Mouse (Mus musculus) adrenal gland, adult (tissue): ENCODE measurements around the gene Smurf1.

Experiments used
- DNase-seq, 2 experiments: peaks; one replicate each; pipeline ENCODE4 v3.0.0; 2022 to 2023; ENCODE audit warnings: low spot score in 1 of 2; ENCODE audit not compliant: inconsistent age in 2 of 2

Gene Smurf1

GRCm38 (mm10) chr5:144872326-144872725 lies 93.3 kb downstream of the Smurf1 start:
- DNase-seq = peak in 1 of 2 experiments; percentile 41

- DNase-seq = peak; percentile 60 to 70
Measured at GRCm38 (mm10) chr5:144871775-144872174, 93.9 kb downstream of the Smurf1 start.

GRCm38 (mm10) chr5:144870782-144871181 lies 94.9 kb downstream of the Smurf1 start:
- no peak for DNase-seq

- DNase-seq = no peak
Measured at GRCm38 (mm10) chr5:144869466-144869865, 96.2 kb downstream of the Smurf1 start.

- DNase-seq = no peak
Measured at GRCm38 (mm10) chr5:144866923-144867322, 98.7 kb downstream of the Smurf1 start.

GRCm38 (mm10) chr5:144860913-144861312 lies 104.7 kb downstream of the Smurf1 start:
- no peak for DNase-seq

GRCm38 (mm10) chr5:144859284-144859683 lies 106.4 kb downstream of the Smurf1 start:
- no peak for DNase-seq

- DNase-seq = no peak
Measured at GRCm38 (mm10) chr5:144858527-144858926, 107.1 kb downstream of the Smurf1 start.

- DNase-seq = no peak
Measured at GRCm38 (mm10) chr5:144855936-144856335, 109.7 kb downstream of the Smurf1 start.

GRCm38 (mm10) chr5:144853931-144854330 lies 111.7 kb downstream of the Smurf1 start:
- DNase-seq = no peak

GRCm38 (mm10) chr5:144851820-144852219 lies 113.8 kb downstream of the Smurf1 start:
- no peak for DNase-seq

- no peak for DNase-seq
Measured at GRCm38 (mm10) chr5:144849932-144850331, 115.7 kb downstream of the Smurf1 start.

GRCm38 (mm10) chr5:144848735-144849134 lies 116.9 kb downstream of the Smurf1 start:
- no peak for DNase-seq

- no peak for DNase-seq
Measured at GRCm38 (mm10) chr5:144845352-144845751, 120.3 kb downstream of the Smurf1 start.

- peak in 1 of 2 experiments; percentile 53 for DNase-seq
Measured at GRCm38 (mm10) chr5:144836100-144836499, 129.5 kb downstream of the Smurf1 start.

- peak; percentile 49 to 60 for DNase-seq
Measured at GRCm38 (mm10) chr5:144831840-144832469, 133.7 kb downstream of the Smurf1 start.

- no peak for DNase-seq
Measured at GRCm38 (mm10) chr5:144829631-144830030, 136.0 kb downstream of the Smurf1 start.

GRCm38 (mm10) chr5:144828365-144829102 lies 137.1 kb downstream of the Smurf1 start:
- peak; percentile 84 to 90 for DNase-seq
